Mouse (Mus musculus) Muller cell, postnatal 12 days (primary cell): ENCODE measurements at regions not wholly inside any gene's neighbourhood (a gene's known extent, or its start where the extent isn't known, plus 50 kb on each side); places are given as distances from the start of the nearest gene placed in this dataset.

Experiments used
- DNase-seq: peaks from one replicate; pipeline ENCODE4 v3.0.0-alpha.2; 2015; ENCODE audit errors: inconsistent ontology term

DNA sequence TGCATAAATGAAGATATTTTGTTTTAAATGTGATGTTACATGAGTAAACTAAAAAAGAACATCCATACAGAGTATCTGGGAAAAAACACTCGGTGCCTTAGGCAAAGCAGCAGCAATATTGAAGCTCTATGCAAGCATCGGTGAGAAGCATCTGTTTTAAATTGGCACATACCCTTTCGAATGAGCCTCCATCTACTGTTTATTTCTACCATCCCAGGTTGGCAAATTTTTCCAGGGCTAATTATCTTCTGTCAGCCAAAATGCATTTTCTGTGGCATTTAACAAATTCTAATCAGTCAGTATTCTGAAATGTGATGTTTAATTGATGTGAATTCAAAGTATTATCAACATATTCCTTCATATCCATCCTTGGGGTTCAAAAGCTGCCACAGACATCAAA is 1463.8 kb downstream of the Fstl5 start:
- no peak for DNase-seq

DNA sequence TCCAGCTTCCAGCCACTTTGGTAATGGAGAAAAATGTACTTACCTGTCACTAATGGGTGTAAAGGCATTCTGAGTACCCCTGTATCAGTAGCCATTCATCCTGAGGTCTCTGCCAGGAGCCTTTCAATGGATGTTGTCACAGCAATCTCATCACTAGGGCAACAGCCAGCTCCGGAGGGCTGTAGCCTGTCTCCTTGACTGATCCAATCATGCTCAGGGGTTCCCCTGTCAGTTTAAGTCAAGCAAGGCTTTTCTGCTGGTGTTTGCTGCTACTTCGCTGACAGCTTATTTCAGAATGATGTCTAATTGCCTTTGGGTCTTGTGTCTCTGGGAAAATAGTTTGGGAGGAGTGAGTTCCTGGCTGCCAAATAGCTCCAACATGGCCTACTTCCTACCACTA is 1503.2 kb downstream of the Fstl5 start:
- no peak for DNase-seq

DNA sequence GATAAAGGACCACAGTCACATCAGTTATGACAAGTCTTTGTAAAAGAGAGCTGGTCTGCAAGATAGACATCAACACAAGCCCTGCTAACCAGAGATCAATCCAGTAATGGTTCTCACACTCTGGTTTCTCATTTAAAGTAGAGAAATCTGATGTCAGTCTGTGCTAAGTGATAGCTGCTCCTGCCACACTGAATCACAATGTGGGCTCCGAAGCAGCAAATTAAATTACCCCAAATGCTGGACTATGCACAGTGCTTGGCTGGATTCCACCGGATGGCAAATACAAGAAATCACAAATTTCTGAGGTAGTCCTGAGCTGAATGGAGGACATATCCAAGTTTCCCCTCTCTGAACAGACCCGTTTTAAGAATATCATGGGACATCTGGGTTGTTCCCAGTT is 1513.1 kb downstream of the Fstl5 start:
- peak; percentile 46 for DNase-seq
